Mouse (Mus musculus) liver, postnatal 0 days (tissue): ENCODE results near the gene Nyap1.

Experiments used
- CTCF ChIP-seq: sonication (generic); IDR thresholded peaks from 2 replicates; pipeline ENCODE4 v1.5.1; 2016; ENCODE audit warnings: antibody characterized with exemption, low read depth
- EP300 ChIP-seq: IDR thresholded peaks from 2 replicates; pipeline ENCODE4 v1.6.1; 2016; ENCODE audit warnings: antibody characterized with exemption, low read depth, mild to moderate bottlenecking

- TF ChIP-seq CTCF (no peak), EP300 (no peak)
Measured at GRCm38 (mm10) chr5:137746282-137746850, 5.0 kb upstream of the Nyap1 start.
